Mouse (Mus musculus) adrenal gland, postnatal 36 days (tissue): ENCODE measurements around the gene Polg2. TPM values are rescaled to one million over a fixed set of nuclear protein-coding genes. Genes with fewer than 3 reads are reported as not detected.
"Not testable (repeated sequence)": the region's sequence is repeated elsewhere in the genome, so short reads cannot be mapped to it uniquely, and the experiment has no call there.

Experiments used
- DNase-seq, 2 experiments: peaks; one replicate each; pipeline ENCODE4 v3.0.0; 2021; ENCODE audit warnings: mixed read lengths in 1 of 2
- total RNA-seq, 2 experiments: library from RNA; stranded (reverse); gene quantifications; 2 replicates each; pipeline ENCODE4 v1.2.3; 2021

Polg2 gene
- total RNA-seq, 2 experiments from 2014 or later, result 3.9 to 7.5 TPM

DNA sequence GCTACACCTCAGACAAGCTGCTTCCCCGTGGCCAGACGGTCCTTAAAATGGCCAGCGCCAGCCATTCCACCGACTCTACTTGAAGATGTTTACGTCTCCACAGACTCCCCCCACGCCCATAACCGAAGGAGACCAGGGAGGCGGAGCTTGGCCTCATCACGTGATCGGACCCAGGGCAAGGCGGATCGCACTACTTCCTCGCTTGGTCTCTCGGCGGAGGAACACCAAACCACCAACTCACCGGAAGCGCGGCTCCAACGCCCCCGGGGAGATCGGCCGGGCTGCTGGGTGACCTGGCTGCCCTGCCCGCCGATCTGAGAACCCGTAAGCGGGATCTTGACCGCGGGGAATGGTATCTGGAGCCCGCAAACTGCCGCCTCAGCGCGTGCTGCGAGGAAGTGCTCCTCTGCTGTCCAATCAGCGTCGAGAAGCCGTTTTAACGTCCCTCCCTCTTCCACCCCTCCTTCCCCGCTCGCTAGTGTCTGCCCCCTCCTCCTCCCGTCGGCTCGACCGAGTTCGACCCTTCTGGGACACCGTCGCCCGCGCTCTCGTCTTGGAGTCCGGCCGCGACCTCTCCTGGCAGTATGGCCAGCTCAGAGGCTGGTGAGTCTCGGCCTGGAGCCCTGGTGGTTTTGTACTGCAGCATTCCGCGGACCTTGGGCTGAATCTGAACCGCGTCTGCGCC lies 9.6 kb upstream of the Polg2 start, which contains the start of the genes Ddx5 and Cep95:
TSS of gene Ddx5 (minus strand) at position 411 of the 685 bp plus-strand sequence.
TSS of gene Cep95 (plus strand) at position 478 of the 685 bp plus-strand sequence.
- peak; percentile 97 for DNase-seq

DNA sequence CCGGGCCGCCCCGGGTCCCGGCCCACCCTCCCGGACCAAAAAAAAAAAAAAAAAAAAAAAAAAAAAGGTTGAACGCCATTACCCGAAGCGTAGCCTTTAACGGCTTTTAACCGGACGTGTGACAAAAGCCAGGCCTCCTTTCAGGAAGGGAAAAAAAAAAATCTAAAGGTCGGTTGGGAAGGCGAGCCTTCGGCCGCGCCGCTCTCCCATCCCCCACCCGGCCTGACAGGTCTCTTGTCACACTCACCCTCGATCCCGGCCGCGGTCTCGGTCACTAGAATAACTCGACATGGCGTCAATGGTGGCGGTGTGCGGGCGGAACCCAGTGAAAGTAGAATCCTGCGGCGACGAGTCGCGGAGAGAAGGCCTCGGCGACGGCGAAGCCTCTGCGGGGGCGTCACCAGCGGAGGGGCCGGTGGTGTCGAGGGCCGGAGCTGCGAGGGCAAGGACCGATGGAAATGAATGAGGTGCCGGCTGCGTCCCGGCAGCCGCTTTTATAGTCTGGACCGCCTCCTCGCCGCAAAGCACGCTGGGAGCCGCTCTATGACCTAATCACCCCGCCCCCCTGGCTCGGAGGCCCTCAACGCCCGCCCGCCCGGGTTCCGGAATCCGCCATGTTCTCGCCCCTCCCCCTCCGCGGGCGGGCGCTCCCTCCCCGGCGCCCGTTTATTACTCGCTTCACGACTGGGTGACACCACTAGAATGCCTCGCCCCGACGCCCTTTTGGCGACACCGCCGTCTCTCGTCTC lies 8.9 kb upstream of the Polg2 start:
- peak; percentile 99 to 100 for DNase-seq

DNA sequence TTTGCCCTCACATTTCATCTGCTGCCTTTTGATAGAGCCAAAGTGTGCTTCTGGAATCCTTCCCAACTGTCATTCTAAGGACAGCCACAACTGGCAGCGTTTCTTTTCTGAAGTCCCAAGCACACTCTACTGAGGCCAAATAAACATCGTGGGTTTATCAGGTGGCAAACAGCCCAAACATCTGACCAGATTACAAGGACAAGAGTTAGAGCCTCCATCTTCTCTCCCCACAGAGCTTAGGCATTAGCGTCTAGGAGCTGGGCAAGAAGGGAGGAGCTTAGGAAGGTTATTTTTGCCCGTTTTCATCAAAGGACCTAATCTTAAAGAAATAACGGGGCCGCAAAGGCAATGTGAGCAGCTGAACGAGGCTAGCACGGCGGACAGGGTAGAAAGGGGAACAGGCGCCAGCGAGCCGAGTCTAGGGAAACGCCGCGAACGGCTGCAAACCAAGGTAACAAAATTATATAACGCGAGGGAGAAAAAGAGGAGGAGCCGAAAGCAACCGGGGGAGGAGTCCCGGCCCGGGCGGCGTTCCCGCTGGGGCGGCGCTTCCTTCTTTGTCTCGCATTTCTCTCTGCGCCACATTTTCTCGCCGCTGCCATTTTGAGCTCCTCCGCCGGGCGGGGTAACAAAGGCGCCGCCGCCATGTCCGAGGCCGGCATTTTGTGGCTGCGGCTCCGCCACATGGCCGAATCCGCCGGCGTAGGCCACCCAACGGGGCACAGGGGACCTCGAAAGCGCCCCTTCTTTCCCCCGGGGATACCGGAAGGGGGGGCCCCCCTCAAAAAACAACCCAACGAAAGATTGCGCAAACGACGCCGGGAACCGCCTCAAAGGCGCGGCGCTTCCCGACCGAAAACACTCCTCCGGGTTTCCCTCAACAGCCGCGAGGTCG lies 8.0 kb upstream of the Polg2 start:
- DNase-seq, result peak; percentile 92 to 94

DNA sequence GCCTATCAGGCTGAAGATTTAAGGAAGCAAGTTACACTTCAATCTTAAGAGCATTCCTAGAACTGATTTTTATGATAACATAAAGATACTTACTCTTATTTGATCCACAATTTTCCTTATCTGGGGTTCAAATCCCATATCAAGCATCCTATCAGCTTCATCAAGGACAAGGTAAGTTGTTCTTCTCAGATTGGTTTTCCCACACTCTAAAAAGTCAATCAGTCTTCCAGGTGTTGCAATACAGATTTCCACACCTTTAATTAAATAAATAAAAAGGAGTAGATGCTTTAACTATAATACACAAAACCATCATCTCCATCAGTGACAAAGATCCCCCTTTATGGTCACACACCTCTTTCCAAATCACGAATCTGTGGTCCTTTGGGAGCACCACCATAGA lies 5.7 kb upstream of the Polg2 start:
- DNase-seq, result no peak

DNA sequence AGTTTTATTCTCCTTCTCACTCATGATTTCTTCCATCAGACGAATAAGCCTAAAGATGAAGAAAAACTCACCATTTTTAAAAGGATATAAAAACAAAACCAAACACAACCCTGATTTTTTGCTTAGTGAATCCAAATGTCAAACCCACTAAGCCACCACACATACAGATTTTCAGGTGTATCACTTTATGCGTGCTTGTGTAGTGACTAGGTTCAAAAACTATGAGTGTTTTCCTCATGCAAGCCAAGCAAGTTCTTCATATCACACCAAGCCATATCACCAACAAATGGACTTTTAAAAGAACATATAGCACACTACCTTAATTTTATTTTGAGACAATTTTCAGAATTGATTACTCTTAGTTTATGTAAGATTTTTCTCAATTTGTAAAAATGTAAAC lies 5.1 kb upstream of the Polg2 start:
- no peak for DNase-seq

DNA sequence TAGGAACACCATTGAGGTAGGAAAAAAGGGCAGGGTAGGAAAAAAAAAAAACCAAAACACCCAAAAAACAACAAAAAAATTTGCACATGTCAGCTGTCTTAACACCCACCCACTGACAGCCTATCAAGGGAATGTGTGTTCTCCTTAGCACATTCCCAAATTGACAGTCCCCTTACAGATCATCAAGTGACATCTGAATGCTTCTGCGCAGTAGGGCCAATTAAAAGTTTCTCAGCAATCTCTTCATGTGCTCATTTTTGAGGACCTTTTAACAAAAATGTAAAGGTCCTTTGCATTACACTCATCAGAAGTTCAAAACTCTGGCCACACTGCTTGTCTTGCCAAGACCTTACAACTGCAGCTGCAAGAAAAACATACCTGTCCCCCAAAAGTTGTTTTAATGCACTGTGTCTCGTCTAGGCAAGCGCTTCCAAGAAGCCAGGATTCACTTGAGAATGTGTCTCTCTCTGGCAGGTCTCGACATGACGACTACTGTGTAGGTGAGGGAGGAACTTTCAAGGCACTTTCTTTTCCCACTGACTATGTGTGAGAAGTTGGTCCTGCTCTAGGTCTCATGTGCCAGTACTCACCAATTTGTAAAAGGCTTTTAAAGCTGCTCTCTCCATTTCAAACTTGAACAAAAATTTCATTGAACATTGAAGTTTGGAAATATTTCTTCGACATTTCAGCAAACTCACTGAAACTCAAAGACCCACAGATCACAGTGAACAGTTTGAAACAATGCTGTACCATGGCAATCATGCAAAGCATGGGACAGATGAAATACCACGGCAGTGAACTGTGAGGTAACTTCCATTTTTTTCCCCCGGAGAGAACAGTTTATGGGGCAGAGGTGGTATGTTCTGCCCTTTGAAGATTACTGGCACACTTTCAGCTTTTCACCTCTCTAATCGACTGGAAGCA lies 3.8 kb upstream of the Polg2 start:
- DNase-seq, result no peak

DNA sequence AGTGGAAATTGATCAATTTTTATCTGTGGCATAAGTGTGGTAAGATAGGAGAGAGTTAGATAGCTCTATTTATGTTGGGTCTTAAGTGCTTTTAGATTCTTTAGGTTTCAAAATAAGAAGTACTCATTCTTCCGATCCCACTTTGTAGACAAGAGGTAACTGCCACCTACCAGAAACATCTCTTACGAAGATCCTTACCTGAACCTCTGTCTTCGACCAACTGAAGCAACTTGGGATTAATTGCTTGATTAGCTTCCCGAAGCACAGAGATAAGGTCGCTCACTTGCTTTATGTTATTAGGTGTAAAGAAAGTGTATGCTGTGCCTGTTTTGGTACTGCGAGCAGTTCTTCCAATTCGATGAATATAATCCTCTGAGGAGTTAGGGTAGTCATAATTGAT lies 2.9 kb upstream of the Polg2 start:
- not testable (repeated sequence) for DNase-seq

DNA sequence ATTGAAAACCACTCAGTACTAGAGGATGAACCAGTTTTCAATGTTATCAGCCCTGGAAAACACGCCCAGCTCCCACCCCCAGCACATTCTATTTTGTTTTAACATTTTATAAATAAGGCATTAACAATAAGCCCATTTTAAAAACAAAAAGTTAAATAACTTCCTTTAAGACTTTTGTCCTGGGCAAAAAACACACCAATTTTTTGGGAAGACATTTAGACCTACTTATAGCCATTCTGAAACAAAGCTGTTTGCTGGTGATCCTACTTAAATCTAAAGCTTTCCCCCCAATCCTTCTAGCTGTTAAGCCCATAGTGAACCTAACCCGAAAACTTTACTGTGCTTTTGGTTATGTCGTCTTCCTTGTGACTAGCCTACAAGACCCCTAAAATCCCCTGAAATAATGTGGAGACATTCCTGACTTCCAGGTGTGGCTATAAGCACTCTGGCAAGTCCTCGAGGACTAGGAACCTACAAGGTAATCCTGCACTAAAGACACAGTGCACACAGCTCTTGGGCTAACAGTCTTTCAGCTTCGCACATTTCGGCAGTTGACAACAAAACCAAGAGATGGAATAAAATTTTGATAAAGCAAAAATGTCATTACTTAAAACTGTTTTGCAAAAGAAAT lies 1.4 kb upstream of the Polg2 start:
- no peak for DNase-seq

DNA sequence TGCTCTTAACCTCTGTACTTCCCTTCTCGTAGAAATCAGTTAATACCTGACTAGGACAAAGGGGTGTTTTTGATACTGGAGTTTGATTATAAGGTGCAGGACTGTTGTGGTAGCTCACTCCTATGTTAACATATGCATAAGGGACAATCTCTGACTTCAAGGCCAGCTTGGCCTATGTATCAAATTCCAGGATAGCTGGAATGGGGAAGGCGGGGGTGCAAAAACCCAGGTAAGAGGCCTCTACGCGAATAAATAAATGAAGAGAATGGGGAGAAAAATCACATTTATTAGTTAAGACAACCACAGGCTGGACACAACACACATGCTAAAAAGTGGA lies 720 bp upstream of the Polg2 start:
- DNase-seq, result no peak

DNA sequence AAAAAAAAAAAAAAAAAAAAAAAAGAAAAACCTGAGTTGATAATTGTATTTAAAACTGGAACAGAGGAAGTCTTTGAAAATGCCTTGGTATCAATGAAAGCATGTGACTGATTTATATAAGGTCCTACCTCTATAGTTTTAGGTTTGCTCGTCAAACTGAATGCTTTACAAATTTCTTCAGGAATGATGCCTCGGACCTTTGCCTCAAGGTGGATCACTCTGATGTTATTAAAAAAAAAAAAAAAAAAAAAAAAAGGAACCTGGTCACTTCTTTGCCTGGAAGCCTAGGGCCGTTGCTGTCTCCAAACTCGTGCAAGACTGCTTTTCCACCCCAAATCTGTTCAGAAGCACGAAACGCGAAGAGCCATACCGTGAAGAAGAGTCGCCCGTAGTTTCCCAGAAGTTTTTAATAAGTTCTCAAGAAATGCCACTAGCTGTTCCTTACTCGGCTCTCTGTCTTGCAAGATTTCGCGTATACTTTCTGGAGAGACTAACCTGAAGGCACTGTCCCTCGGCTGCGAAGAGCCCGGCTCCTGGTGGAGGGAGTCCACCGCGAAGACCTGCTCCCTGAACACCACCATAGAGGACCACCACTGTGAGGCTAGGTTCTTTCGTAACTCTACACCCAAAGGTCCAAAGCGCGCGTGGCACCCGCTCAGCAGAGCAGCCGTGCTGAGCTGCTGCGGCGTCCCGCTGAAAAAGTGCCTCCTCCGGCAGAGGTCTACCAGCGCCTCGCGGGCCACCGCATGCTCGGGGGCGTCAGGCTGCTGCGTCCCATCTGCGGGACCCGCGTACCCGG lies 549 bp downstream of the Polg2 start:
- no peak for DNase-seq

DNA sequence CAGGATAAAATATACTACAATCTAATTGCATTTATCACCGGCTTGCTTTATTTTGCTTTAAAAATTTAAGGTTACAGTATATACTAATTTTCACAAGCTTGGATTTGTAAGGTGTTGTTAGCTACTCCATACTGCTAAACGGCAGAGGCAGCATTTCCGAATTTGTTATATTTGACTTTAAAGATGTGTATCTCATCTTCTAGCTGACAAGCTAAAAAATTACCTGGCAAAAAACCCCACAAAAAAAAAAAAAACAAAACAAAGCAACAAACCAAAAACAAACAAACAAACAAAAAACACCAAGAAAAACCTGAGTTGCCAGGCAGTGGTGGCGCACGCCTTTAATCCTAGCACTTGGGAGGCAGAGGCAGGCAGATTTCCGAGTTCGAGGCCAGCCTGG lies 1.2 kb downstream of the Polg2 start:
- DNase-seq, result no peak

DNA sequence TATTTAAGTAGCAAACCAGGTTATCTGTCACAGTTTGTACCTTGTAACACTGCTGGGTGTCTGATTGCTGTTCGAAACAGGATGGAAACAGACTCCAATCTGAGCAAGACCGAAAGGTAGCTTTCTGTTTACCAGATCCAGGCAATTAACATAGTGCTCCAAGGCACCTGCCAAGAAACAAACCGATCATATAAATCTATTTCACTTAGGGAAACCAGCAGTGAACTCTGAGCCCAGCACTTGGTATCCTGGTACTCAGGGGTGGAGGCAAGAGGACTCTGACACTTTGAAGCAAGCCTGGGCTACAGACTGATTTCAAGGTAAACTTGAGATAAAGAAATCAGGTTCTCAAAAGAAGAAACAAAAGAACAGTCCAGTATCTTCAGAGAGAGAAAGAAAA lies 1.9 kb downstream of the Polg2 start:
- DNase-seq, result no peak

DNA sequence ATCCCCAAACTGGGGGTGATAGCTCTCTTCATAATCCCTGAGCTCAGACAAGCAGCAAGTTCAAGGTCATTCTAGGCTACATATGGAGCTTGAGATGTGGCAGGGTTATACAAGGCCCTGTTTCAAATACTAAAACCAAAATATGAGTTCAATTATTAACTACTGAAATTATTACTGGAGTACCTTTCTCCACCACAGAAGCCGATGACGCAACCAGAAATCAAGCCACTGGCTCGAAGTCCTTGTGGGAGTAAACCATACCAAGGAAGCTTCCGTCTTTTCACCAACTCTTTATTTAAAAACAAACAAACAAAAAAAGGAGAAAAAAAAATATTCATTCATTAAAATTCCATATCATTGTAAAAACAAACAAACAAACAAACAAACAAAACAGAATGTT lies 2.4 kb downstream of the Polg2 start:
- DNase-seq, result no peak

DNA sequence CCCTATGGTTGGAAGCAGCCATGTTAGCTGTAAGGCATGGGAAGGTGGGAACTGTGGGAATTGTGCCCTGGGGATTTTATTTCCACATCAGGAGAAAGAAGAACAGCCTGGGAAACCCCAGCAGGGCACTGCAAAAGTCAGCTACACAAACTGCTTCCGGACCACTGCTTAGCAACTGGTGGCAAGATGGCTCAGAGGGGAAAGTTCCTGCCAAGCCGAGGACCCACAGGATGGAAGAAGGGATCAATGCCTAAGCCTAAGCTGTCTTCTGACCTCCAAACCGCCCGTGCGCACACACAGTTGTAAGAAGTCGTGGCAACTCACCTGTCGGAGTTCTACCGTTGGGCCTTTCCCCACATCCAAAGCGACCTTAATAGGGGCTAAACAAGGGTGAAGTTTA lies 6.3 kb downstream of the Polg2 start:
- DNase-seq, result no peak

DNA sequence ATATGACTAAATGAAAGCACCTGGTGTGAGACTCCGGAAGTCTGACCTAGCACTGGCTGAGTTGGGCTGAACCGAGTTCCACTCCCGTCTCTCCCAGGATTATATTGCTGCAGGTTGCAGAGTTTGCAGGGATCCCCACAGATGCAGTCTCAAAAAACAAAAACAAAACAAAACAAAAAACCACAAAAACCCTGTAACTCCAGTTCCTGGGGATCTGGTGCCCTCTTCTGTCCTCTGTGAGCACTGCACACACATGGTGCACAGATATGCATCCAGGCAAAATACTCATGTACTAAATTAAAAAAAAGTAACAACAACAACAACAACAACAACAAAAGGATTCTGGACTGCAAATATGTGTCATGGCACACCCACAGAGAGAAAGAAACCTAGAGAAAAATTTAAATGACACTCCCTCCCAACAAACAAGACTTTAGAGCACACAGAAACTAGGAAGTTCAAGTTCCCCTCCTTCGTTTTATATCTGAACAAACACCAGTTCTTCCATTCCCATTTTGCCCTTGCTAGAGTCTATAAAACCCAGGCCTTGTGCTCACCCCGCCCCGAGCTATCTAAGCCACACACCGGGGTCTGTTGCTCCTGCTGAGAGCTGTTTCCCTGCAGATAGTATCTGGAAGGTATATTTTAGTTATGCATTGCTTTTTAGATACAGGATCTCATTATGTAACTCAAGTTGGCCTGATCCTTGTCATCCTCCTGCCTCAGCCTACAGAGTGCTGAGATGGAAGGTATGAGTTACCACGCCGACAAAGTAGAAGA lies 9.0 kb downstream of the Polg2 start:
- DNase-seq, result no peak

DNA sequence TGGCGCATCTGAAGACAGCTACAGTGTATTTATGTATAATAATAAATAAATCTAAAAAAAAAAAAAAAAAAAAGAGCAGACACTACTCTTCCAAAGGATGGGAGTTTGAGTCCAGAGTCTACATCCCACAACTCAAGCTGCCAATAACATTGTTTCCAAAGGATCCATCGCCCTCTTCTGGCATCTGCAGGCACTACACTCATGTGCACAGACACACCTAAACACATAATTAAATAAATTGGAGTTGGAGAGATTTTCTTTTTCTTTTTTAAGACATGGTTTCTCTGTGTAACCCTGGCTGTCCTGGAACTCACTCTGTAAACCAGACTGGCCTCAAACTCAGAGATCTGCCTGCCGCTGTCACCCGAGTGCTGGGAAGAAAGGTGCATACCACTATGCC lies 11.8 kb downstream of the Polg2 start:
- no peak for DNase-seq

DNA sequence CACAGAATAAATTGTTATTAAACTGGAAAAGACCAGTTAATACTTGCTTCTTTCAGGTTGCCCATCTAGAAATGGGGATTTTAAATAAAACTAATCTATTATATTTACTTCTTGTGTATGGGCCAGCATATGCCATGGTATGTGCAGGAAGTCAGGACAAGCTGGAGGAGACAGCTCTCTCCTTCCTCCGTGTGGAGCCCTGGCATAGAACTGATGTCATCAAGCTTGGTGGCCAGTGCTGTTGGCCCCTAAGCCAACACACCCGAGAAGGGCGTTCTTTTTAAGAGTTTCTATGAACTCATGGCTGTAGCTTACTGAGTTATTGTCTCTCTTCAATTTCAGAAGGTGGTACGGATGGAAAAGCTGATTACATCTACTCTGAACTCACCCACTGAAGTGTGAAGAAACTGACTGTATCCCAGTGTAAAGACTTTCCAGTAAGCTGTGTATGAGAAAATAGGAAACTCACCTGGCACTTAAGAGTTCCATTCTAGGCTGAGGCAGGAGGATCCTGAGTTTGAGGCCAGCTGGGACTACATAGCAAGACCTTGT lies 12.7 kb downstream of the Polg2 start:
- no peak for DNase-seq

DNA sequence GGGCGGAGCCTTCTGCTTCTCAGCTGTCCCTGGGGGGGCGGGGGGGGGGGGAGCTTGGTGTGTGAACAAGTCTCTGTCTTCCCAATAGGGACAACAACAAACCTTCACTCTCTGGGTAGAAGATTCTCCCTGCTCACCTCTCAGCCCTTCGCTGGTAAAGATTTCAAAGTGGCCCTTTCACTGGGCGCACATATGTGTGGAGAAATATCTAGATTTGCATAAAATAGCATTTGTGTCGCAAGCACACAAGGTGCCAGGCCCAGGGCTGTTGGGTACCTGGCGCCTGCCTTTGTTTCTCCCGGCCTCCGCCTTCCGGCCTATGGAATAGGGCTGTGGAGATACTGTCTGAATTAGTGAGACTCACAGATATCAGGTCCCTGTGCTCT lies 16.5 kb downstream of the Polg2 start:
- DNase-seq, result no peak

DNA sequence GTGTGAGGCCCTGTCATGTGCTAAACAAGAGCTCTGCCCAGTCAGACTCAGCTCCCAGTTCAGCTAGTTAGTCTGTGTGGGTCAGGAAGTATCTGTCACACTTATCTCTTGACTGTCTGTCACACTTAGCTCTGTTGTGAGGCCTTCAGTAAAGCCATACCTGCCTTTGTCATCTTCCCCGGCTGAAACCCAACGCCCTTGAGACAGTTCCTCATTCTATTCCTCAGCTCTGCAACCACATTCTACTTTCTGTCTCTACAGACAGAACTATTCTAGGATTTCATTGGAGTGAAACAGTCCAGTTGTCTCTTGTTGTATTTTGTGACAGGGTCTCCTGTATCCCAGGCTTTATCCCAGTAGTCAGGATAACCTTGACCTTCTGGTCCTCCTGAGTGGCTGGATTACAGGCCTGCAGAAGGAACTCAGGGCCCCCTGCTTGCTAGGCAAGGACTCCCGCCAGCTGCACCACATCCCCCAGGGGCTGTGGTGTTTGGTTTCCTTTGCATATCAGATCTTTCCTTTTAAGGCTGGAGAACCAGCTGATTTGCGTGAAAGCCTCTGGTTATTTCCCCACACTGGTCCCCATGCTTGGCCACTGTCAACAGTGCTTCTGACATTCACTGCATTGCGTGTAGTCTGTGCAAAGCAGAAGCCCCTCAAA lies 17.1 kb downstream of the Polg2 start:
- DNase-seq, result peak; percentile 25 to 32
